Mouse (Mus musculus) left cerebral cortex, postnatal 10 days (tissue): ENCODE measurements around the gene Gm13285. TPM values are rescaled to one million over a fixed set of nuclear protein-coding genes. Genes with fewer than 3 reads are reported as not detected.

Experiments used
- total RNA-seq, 2 experiments: library from RNA; stranded (reverse); gene quantifications; 2 replicates each; pipeline ENCODE4 v1.2.3; 2021

Gene Gm13285
- total RNA-seq, 2 experiments from 2014 or later: not detected

Other genes with a start within 250 kb of the Gm13285 start
- gene Ifna15, start 241.4 kb upstream of the Gm13285 start, total RNA-seq: not detected
- not detected for gene Ifna14, start 227.9 kb upstream of the Gm13285 start, total RNA-seq
- not detected for gene Ifna9, start 207.3 kb upstream of the Gm13285 start, total RNA-seq
- not detected for gene Ifna12, start 196.3 kb upstream of the Gm13285 start, total RNA-seq
- gene C87499, start 165.3 kb upstream of the Gm13285 start, total RNA-seq: not detected
- not detected for gene Ifna13, start 155.2 kb upstream of the Gm13285 start, total RNA-seq
- not detected for gene Ifna16, start 122.7 kb upstream of the Gm13285 start, total RNA-seq
- not detected for gene Ifna2, start 115.8 kb upstream of the Gm13285 start, total RNA-seq
- gene Ifnab, start 108.3 kb upstream of the Gm13285 start, total RNA-seq: not detected
- gene Gm26566, start 77.9 kb upstream of the Gm13285 start, total RNA-seq: 1 to 10 TPM; 1.8 to 2.0 TPM
- 100 to 1,000 TPM; 105 to 107 TPM for gene Klhl9, start 77.2 kb upstream of the Gm13285 start, total RNA-seq
- not detected for gene Gm13271, start 44.8 kb upstream of the Gm13285 start, total RNA-seq
- gene Gm13283, start 39.5 kb upstream of the Gm13285 start, total RNA-seq: not detected
- not detected for gene Gm13290, start 25.8 kb upstream of the Gm13285 start, total RNA-seq
- not detected for gene Gm13289, start 22.7 kb upstream of the Gm13285 start, total RNA-seq
- not detected for gene Gm13272, start 19.8 kb upstream of the Gm13285 start, total RNA-seq
- not detected for gene Ifnz, start 17.5 kb upstream of the Gm13285 start, total RNA-seq
- gene Gm13276, start 14.0 kb upstream of the Gm13285 start, total RNA-seq: not detected
- not detected for gene Gm13277, start 11.0 kb upstream of the Gm13285 start, total RNA-seq
- gene Gm13278, start 8.1 kb upstream of the Gm13285 start, total RNA-seq: not detected
- not detected for gene Gm13275, start 5.2 kb upstream of the Gm13285 start, total RNA-seq
- gene Gm13279, start 2.3 kb upstream of the Gm13285 start, total RNA-seq: not detected
- not detected for gene Gm13287, start 3.6 kb downstream of the Gm13285 start, total RNA-seq
- not detected for gene Gm13288, start 5.9 kb downstream of the Gm13285 start, total RNA-seq
- gene Ifna7, start 16.6 kb downstream of the Gm13285 start, total RNA-seq: not detected
- not detected for gene Ifna11, start 20.3 kb downstream of the Gm13285 start, total RNA-seq
- not detected for gene Ifna6, start 27.8 kb downstream of the Gm13285 start, total RNA-seq
- not detected for gene Ifna5, start 35.9 kb downstream of the Gm13285 start, total RNA-seq
- gene Ifna4, start 42.2 kb downstream of the Gm13285 start, total RNA-seq: not detected
- not detected for gene Ifna1, start 50.4 kb downstream of the Gm13285 start, total RNA-seq
- gene Ifne, start 80.5 kb downstream of the Gm13285 start, total RNA-seq: not detected